Mouse (Mus musculus) right cerebral cortex, adult 2 months (tissue): ENCODE results near the gene Mpp3.
"Not testable (repeated sequence)": the region's sequence is repeated elsewhere in the genome, so short reads cannot be mapped to it uniquely, and the experiment has no call there.

Experiments
- DNase-seq, 2 experiments: peaks; one replicate each; pipeline ENCODE4 v3.0.0; 2021 to 2022; ENCODE audit warnings: low spot score in 2 of 2

Mpp3 gene

GRCm38 (mm10) chr11:102011510-102011909 lies 16.8 kb downstream of the Mpp3 start:
- DNase-seq = no peak

- peak in 1 of 2 experiments; percentile 40 for DNase-seq
Measured at GRCm38 (mm10) chr11:102010140-102010539, 18.1 kb downstream of the Mpp3 start.

GRCm38 (mm10) chr11:102008954-102009637 lies 19.2 kb downstream of the Mpp3 start:
- no peak for DNase-seq

- no peak for DNase-seq
Measured at GRCm38 (mm10) chr11:102008372-102008771, 19.9 kb downstream of the Mpp3 start.

- no peak for DNase-seq
Measured at GRCm38 (mm10) chr11:102006688-102007087, 21.6 kb downstream of the Mpp3 start.

- no peak for DNase-seq
Measured at GRCm38 (mm10) chr11:102006271-102006670, 22.0 kb downstream of the Mpp3 start.

GRCm38 (mm10) chr11:102004251-102004650 lies 24.0 kb downstream of the Mpp3 start:
- DNase-seq = no peak

GRCm38 (mm10) chr11:101999466-101999865 lies 28.8 kb downstream of the Mpp3 start:
- DNase-seq = no peak

- no peak for DNase-seq
Measured at GRCm38 (mm10) chr11:101998258-101998657, 30.0 kb downstream of the Mpp3 start.

GRCm38 (mm10) chr11:101995938-101996337 lies 32.3 kb downstream of the Mpp3 start:
- DNase-seq = no peak

GRCm38 (mm10) chr11:101994100-101994499 lies 34.2 kb downstream of the Mpp3 start:
- no peak for DNase-seq

- DNase-seq = peak; percentile 68 to 76
Measured at GRCm38 (mm10) chr11:101992411-101992810, 35.9 kb downstream of the Mpp3 start.

GRCm38 (mm10) chr11:101991813-101992212 lies 36.4 kb downstream of the Mpp3 start:
- no peak for DNase-seq

GRCm38 (mm10) chr11:101990244-101990643 lies 38.0 kb downstream of the Mpp3 start:
- DNase-seq = peak; percentile 69 to 76

GRCm38 (mm10) chr11:101986913-101987312 lies 41.3 kb downstream of the Mpp3 start, which contains the start of gene Dusp3:
Gene Dusp3, minus strand, starts transcription at chr11:101987013.
- no peak for DNase-seq

- DNase-seq = peak; percentile 94
Measured at GRCm38 (mm10) chr11:101985990-101986389, 42.3 kb downstream of the Mpp3 start.

- not testable (repeated sequence) for DNase-seq
Measured at GRCm38 (mm10) chr11:101985450-101985849, 42.8 kb downstream of the Mpp3 start.

GRCm38 (mm10) chr11:101984054-101985025 lies 43.9 kb downstream of the Mpp3 start, which contains the start of gene Cfap97d1:
Gene Cfap97d1, plus strand, starts transcription at chr11:101984279.
- peak; percentile 96 to 99 for DNase-seq

GRCm38 (mm10) chr11:101983431-101983921 lies 44.8 kb downstream of the Mpp3 start:
- DNase-seq = no peak

GRCm38 (mm10) chr11:101982981-101983411 lies 45.3 kb downstream of the Mpp3 start:
- DNase-seq = no peak

GRCm38 (mm10) chr11:101981850-101982249 lies 46.4 kb downstream of the Mpp3 start:
- DNase-seq = peak in 1 of 2 experiments; percentile 46

GRCm38 (mm10) chr11:101980603-101981157 lies 47.6 kb downstream of the Mpp3 start:
- DNase-seq = no peak
